Mouse (Mus musculus) right cerebral cortex, postnatal 36 days (tissue): ENCODE results near the gene Aoc2.
"Not testable (repeated sequence)": the region's sequence is repeated elsewhere in the genome, so short reads cannot be mapped to it uniquely, and the experiment has no call there.

Experiments used
- DNase-seq, 2 experiments: peaks; one replicate each; pipeline ENCODE4 v3.0.0; 2022; ENCODE audit warnings: low spot score in 2 of 2, mixed read lengths in 1 of 2

Aoc2 gene

DNA sequence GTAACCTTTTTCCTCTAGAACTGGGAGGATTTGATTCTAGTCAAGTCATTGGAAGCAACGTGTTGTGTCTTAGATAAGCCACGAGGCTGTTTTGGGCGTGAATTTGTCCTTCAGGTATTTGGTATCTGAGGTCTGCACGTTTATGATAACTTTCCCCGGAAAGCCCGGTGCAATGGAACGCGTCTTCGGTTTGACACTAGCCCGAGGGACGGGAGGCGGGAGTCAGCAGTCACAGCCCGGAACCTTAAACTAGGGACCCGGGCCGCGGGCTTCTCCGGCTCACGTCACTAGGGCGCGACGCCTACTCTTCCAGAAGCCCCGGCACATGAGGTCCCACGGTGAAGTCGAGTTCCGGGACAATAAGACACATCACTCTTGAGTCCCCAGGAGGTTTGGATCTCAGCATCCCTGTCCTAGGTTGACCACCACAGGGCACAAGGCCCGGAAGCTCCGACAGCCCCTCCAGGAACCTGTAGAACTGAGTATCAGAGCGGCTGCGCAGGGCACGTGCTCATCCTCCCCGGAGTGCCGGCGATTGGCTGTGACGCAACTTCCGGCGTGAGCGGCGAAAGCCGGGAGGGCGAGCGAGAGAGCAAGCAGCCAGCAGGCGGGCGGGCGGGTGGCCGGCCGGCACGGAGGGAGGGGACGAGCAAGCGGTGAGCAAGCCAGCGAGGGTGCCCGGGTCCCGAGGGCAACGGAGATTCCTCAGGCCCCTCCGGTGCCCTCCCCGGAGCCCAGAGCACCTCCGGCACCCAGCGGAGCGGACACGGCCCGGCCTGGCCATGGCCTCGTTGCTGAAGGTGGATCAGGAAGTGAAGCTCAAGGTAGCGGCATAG is 9.0 kb upstream of the Aoc2 start, which contains the start of gene Psme3:
Psme3 (plus strand) TSS at position 549 of the 836 bp plus-strand sequence.
- peak; percentile 90 to 91 for DNase-seq

DNA sequence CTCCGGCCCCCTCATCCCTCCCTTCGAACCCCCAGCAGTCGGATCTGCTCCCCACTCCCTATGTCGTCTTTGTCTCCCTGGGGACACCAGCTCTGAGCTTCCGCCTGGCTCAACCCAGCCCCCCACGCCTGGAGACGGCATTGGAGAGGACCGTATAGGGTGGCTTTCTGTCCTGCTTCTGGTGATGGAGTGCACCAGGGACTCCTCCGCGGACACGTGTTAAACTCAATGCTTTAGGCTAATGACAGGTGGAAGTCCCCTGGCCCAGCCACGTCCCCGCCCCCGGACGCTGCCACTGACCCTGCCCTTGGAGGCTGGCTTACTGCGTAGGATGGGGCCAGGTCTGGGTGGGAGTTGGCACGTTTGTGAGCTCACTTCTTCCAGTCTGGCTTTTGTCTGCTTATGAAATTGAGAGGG is 8.4 kb upstream of the Aoc2 start:
- DNase-seq, result no peak

DNA sequence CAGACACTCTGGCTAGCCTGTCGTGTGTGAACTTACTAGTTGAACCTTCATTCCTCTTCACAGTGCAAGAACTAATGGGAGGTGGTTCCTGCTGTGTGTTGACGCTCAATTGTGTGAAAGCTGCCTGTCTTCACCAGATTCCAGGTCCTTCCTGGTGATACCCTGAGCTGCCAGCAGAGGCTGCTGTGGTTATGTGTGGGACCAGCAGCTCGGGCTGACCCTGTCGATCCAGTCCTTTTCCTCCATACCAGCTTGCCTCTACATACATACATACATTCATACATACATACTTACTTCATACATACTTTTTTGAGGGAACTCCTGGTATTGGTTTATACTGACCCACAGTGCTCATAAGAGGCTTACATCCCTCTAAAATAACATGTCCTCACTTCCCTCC is 1.3 kb upstream of the Aoc2 start:
- peak; percentile 59 to 61 for DNase-seq

DNA sequence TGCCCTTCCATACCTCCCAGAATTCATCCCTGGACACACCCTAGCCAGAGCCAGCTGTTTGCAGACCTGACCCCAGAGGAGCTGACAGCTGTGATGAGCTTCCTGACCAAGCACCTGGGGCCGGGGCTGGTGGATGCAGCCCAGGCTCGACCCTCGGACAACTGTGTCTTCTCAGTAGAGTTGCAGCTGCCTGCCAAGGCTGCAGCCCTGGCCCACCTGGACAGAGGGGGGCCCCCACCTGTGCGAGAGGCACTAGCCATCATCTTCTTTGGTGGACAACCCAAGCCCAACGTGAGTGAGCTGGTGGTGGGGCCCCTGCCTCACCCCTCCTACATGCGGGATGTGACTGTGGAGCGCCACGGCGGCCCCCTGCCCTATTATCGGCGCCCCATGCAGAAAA is 338 bp downstream of the Aoc2 start:
- not testable (repeated sequence) for DNase-seq

DNA sequence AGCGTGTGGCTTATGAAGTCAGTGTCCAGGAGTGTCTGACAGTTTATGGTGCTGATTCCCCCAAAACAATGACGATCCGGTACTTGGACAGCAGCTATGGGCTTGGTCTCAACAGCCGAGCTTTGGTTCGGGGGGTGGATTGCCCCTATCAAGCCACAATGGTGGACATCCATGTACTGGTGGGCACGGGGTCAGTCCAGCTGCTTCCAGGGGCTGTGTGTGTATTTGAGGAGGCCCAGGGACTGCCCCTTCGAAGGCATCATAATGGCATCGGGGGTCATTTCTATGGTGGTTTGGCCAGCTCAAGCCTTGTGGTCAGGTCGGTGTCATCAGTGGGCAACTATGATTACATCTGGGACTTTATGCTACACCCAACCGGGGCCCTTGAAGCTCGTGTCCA is 1.3 kb downstream of the Aoc2 start:
- DNase-seq, result no peak

DNA sequence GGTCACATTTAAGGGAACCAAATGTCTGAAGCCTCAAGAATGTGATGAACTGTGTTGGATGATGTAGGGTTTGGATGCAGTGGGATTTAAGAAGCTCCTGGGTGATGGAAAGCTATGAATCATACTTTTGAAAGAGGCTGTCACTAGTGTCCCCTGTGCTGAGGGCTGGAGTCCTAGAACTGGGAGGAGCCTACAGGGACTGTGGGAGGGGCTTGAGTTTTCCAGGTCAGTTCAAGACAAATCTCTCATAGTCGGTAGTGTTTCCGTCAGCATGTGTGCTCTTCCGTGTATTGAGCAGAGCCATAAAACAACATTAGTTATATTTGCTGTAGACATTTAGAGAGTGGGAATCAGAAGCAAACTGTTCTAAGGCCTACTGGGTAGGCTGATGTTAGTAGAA is 2.4 kb downstream of the Aoc2 start:
- no peak for DNase-seq

DNA sequence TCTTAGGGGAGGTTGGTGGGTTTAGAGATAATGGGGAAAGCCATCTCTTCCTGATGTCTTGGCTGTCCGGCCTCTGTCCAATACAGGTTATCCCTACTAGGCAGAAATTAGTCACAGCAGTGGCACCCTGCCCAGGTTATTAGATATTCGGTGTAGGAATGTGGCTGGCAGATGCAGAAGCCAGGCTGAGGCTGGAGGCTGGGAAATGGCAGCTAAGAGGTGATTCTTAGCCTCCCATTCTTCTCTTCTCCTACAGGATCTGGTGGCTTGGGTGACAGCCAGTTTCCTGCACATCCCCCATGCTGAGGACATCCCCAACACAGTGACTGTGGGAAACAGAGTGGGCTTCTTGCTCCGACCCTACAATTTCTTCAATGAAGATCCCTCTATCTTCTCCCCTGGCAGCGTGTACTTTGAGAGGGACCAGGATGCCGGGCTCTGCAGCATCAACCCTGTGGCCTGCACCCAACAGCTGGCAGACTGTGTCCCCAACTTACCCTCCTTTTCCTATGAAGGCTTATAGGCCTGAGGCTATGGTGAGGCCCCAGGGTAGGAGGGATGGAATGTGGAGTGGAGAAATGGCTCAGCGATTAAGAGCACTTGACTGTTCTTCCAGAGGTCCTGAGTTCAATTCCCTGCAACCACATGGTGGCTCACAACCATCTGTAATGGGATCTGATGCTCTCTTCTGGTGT is 4.2 kb downstream of the Aoc2 start:
- DNase-seq, result peak in 1 of 2 experiments; percentile 22

DNA sequence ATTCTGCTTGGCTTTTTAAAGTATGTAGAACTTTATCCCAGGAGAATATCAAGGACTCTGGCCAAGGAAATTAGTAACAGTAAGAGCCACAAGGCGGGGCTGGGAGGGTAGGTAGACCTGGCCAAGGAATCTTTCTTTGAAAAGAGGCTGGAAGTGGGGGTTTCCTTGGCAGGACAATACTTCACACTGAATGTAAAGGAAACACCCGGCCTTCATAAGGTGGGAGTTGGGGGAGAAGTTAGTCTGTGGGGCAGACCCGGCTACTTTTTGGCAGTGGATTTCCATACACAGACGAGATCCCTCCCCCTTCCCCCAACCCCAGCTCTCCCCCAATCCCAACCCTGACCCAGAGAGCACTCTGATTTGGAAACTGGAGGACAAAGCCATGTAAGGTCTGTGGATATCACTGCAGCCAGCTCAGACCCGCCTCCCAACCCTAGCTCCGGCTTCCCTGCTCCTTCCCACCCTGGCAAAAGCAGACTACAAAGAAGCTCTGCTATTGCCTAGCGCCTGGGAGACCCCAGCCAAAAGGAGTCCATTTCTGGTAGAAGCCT is 5.6 kb downstream of the Aoc2 start, which contains the start of gene Aoc3:
Aoc3 (plus strand) TSS at position 235 of the 554 bp plus-strand sequence.
- DNase-seq, result no peak

DNA sequence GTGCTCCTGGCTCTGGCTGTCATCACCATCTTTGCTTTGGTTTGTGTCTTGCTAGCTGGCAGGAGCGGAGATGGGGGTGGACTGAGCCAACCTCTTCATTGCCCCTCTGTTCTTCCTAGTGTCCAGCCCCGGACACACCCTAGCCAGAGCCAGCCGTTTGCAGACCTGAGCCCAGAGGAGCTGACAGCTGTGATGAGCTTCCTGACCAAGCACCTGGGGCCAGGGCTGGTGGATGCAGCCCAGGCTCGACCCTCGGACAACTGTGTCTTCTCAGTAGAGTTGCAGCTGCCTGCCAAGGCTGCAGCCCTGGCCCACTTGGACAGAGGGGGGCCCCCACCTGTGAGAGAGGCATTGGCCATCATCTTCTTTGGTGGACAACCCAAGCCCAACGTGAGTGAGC is 6.1 kb downstream of the Aoc2 start:
- not testable (repeated sequence) for DNase-seq

DNA sequence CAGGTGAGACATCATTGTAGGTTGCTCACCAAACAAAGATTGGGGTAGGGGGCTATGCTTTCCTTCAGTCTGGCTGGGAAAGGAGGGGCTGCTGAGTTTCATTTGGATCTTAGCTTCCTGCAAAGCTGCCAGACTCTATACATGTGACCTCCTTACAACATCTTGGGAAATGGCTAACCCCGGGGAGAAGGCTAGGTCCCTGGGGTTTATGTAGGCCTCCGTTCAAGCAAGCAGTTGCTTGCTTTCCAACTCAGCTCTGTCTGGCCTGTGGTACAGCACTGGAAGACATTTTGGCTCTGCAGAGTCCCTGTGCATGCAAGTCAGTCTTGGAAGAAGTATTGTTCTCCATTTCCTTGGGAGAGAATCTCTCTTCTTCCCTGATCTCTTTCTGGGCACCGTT is 7.7 kb downstream of the Aoc2 start:
- DNase-seq, result no peak

DNA sequence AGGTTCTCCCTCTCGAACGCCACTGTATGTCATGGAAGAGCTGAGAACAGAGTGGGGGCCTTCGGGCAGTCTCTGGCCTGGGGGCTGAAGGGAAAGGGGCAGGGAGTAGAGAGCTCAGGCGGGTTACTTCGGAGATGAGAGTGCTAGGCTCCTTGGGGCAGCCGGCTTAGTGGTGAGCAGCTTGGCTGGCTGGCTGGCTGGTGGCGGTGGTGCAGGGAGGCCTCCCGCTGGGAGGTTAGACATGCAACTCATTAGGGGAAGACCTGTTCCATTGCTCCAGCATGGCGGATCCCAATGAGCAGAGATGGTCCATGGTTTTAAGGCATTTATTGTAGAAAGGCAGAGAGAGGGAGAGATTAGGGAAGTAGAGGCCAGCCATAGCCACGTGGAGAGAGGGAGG is 9.2 kb downstream of the Aoc2 start:
- DNase-seq, result no peak

DNA sequence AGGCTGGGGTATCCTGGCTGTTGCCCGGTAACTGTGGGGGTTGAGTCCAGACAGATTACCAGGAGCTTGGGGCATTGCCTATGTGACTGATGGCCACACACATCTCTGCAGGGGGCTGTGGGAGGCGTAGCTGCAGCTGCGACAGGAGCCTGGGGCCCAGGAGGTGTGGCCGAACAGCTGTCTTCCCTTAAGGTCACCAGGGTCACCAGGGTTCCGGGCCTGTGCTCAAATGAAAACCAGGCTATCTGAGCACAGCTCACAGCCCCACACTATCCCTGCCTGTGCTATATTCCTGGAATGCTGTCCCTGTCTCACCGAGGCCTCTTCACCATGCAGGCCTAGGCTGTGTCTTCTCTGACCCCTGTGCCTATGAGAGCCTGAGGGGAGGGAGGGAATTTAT is 9.7 kb downstream of the Aoc2 start:
- no peak for DNase-seq

DNA sequence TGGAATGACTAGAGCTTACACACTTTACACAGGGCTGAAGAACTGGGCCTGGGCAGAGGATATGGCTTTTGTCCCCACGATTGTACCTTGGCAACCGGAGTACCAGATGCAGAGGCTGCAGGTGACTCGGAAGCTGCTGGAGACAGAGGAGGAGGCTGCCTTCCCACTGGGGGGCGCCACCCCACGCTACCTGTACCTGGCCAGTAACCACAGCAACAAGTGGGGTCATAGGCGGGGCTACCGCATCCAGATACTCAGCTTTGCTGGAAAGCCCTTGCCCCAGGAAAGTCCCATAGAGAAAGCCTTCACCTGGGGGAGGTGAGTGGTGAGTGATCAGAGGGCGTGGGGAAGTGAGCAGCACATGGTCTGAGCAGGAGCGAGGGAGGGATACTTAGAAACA is 10.8 kb downstream of the Aoc2 start:
- DNase-seq, result no peak

DNA sequence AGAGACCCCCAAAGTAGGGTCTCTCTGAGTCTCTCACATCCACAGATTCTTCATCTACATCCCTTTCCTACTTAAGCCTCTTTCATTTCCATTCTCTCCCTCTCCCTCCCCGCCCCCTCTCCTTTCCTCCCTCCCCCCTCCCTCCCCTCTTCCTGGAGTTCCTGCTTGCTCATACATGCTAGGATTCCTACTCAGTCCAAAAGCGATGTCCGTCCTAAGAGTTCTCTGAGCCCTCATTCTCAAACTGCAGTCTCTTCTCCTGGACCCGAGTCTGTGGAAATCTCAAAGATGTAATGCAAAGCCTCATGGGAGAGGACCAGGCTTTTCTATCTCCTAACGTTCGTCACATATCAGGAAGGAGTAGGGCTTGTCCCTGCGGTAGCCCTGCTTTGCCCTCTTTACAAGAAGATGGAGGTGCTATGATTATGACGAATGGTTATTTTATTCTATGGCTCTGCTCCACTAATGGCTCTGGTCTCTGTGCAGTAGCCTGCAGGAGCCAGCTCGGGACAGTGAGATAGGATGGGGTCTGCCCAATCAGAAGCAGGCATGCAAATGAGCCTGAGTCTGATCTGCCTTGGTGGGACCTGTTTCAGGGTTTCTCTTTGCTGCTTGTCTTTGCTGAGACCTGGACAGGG is 13.4 kb downstream of the Aoc2 start:
- no peak for DNase-seq

DNA sequence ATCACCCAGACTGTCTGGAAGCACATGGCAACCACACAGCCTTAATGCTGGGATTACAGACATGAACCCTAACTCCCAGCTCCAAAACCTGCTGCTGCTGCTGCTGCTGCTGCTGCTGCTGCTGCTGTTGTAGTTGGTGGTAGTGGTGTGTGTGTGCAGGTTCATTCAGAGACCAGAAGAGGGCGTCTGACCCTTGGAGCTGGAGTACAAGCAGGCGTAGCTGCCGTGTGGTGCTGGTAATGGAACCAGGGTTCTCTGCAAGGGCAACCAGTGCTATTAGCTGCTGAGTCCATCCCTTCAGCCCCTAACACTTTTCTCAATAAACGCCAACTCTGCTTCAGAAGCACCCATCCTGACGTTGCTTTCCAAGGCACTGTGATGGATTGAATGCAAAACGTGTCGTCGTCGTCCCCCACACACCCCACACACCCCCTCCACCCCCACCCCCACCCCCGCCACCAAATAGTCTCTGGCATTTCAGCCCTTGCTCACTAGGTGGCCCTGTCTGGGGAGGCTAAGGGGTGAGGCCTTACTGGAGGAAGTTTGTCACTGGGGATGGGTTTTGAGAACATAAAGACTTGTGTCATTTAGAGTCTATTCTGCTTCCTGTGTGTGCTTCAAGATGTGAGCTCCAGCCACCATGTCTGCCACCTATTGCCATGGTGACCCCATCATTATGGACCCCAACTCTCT is 22.4 kb downstream of the Aoc2 start:
- no peak for DNase-seq

DNA sequence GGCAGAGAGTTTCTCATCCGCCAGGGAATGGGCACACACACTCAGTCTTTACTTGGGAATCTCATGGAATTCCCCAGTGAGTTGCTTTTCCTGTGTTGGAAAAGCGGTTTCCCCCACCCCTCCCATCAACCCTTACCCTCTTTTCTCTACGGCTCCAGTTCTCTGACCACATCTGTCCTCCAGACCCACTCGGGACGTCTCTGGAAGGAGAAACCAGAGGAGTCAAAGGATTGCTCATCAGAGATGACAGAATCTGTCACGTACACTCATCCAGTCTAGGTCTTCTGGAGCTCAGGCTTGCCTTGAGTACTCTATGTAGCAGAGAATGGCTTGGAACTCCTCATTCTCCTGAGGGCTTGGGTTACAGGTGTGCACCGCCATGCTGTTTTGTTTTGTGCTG is 23.9 kb downstream of the Aoc2 start:
- DNase-seq, result no peak

DNA sequence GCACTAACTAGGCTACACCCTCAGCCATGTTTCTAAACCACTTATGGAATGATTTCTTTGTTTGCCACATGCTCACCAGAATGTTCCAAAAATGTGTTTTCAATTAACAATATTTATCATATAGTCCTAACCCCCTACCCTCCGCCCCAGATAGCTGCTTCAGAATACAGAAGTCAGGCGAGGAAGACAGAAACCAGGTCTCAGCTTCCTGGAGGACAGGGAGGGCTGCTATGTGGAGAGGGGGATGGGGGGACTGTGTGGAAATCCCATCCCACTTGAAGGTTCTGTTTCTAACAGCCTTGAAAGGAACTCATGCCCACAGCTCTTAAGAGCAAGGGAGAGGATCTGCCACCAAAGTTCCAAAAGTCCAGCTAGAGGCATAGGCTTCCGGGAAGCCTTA is 24.4 kb downstream of the Aoc2 start:
- no peak for DNase-seq

DNA sequence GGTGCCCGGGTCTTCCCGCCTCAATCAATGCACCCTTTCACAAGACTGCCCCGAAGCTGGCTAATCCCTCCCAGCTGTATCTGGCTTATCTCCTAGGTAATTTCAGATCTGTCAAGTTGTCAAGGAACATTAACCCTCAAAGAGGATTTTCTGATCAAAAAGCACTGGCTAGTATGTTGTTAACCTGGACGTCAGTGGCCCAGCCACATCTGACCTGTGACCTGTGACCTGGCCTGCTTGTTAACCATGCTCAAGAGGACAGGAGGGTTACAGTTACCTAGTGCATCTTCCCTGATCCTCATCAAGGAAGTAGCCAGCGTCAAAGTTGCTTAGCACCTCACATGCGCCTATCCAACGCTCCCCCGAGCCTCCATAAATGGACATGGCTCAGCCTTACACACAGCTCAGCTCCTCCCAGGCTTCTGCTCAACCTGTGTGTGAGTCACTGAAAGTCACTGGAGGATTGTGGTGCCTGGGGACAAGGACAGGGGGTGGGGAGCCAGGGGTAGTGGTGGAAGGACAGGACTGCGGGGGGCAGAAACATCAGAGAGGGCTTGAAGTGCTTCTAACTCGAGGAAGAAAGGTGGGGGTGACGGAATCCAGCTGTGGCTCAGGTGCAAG is 26.3 kb downstream of the Aoc2 start:
- no peak for DNase-seq

DNA sequence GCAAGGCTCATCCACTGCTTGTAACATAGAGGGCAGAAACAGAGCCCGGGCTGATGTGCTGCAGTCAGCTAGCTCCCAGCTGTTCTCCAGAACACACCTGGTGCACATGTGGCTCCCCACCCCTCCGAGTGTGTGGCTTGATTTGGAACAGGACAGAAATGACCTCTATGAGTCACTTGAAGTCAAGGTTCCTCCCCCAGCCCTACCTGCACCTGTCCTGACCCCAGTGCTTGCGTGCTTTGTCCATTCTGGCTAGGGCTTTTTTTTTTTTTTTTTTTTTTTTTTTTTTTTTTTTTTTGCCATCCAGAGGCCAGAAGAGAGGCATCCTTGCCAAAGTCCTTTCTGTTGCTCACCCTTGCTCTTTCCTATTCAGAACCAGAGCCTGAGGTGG is 26.9 kb downstream of the Aoc2 start:
- DNase-seq, result no peak

DNA sequence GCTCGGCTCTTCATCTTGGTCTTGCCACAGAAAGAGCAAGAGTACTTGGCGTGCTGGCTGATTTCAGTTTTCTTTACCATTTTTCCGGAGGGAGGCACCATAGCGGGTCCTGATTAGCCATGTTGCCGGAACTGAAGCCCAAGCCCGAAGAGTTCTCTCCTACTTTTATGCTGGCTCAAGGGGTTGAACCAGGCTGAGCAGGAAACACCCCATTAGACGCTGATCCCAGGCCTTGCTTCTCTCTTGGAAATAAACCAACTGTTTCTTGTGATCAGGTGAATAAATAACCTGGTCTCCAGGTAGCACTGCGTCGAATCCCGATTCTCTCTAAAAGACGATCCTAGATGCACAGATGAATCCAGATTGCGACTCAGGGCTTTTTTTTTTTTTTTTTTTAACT is 28.6 kb downstream of the Aoc2 start:
- no peak for DNase-seq

DNA sequence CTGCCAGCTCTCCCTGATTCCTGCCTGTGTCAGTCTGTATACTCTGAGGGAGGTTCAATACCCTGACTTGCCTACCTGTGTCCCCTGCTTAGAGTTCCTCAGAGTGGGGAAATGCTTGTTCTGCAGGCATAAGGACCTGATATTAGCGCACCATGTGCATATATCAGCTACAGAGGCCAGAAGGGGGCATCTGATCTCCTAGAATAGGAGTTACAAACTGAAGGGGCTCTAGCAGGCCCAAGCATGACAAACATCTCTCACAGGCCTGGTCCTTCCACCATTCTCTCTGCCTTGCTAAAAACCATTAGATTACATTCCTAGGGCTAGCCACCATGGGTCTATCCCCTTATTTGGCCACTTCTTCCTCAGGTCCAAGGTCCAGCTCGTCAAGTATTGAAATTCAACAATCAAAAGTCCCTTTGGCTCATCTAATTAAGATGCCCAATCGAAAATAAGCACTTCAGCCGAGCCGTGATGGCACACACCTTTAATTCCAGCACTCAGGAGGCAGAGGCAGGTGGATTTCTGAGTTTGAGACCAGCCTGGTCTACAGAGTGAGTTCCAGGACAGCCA is 29.7 kb downstream of the Aoc2 start:
- DNase-seq, result no peak
